Mouse (Mus musculus) heart, postnatal 14 days (tissue): ENCODE data around the gene Banf2. TPM values are rescaled to one million over a fixed set of nuclear protein-coding genes. Genes with fewer than 3 reads are reported as not detected.

Experiments used
- DNase-seq, 2 experiments: peaks; one replicate each; pipeline ENCODE4 v3.0.0; 2021 to 2022
- intact Hi-C: fragments of 180-260 bp; cut with DNase I; formaldehyde crosslinking; loops from one replicate; pipeline ENCODE4 v1.15.1; 2025
- total RNA-seq, 2 experiments: library from RNA; stranded (reverse); gene quantifications; 2 replicates each; pipeline ENCODE4 v1.2.3; 2021

The Banf2 gene
- total RNA-seq, 2 experiments from 2014 or later = not detected

DNA sequence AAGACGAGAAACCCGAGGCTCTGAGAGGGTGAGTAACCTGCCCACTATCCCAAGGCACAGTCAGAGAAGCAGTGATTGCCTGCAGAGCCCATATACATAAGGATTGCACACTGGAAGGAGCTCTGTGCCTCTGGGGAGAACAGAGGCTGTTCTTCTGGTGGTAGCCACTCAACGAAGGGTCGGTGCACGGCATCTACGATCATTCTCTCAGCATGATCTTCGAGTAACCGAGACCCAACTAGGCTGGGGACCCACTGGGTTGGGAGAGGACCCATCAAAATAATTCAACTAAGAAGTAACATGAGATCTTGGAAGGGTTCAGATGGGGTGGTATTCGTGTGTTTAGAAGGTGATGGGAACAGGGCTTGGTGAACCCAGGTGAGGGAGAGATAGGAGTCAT lies 17.0 kb upstream of the Banf2 start:
- no peak for DNase-seq
- intact Hi-C loops = loop anchor here (10.0 kb wide), 1 partner anchor 149 kb away; no protein-coding TSS in a partner anchor

DNA sequence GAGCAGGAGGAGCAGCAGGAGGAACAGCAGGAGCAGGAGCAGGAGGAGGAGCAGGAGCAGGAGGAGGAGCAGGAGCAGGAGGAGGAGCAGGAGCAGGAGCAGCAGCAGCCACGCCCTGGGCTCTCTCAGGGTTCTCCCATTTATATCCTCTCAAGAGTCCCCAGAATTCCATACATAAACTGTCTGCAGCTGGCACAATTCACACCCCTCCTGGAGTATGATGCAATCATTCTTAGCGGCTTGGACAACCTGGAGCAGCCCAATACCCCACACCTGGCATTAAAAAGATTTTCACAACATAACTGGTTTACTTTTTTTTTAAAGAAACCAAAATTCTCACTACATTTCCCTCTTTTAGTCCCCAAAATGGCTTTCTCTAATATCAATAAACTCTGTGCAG lies 12.9 kb upstream of the Banf2 start:
- intact Hi-C loops = loop anchor here (10.0 kb wide), 1 partner anchor 145 kb away; no protein-coding TSS in a partner anchor
- no peak for DNase-seq

DNA sequence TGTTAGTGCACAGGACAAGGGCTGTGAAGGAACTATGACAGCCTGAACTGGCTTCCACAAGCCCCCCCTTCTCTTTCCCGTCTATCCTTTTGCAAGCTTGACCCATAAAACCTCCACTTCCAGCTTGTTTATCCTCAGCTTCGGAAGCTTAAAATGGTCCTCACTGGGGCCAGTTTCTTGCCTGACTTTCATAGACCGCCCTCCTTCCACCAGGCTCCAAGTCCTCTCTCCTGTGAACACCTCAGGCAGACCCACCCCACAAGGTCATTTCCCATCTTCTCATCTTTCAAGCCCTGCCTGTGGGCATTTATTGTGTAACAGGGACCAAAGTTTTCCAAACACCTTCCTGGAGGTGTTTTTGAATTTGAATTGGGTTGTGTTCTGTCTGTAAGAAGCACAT lies 10.4 kb upstream of the Banf2 start:
- intact Hi-C loops = no loop called here

DNA sequence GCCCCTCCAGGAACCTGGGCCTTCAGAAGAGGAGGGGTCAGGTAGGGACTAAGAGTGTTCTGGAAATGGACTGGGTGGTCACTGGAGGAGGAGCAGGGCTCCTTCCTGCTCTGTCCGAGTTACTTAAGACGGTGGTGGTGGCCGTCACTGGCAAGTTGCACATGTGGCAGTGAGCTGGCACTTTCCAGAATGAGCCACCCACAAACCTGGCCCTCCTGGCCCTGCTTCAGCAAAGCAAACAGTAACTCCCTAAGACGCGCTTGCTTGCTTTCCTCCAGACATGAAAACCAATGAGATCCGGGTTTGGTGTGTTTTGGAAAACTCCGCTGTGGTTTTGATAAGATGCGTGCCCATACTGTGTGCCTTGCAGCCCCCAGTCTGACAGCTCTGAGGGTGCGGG lies 7.5 kb upstream of the Banf2 start:
- DNase-seq = no peak
- intact Hi-C loops = no loop called here

More for the DNA sequence above, 10.4 kb upstream of the Banf2 start:
- DNase-seq = no peak

DNA sequence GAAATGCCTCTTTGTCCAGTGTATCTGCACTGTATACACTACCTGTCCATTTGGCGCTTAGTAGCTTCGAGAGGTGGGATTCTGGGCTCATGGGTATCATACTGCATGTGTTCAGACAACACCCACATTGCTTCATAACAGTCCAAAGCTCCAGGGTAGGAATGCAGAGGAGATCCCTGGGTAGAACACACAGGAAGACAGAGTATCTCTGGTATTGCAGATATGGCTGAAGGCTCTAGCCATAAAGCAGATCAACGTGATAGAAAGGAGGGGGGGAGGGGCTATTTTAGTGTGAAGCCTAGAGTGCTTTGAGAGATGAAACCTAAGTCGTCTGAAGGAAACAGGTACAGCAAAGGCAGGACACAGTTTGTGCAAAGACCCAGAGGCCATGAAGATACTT lies 6.4 kb upstream of the Banf2 start:
- intact Hi-C loops = no loop called here
- no peak for DNase-seq

DNA sequence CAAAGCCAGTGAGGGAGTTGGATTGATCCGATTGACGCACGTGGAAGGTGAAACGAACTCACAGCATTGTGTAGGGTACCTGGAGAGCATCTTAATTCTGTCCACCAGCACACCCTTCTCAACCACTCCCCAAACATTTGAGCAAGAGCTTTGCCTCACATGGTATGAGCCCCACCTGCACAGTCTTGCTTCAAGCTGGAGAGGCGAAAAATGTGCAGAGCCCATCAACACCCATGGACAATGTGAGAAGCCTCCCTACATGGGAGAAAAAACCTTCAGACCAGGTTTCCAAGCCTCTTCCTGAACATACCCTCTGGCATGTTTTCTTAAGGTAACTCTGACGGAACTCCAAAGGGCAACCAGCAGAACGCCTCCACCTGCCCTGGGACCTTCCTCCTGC lies 2.1 kb upstream of the Banf2 start:
- no peak for DNase-seq
- intact Hi-C loops = no loop called here

DNA sequence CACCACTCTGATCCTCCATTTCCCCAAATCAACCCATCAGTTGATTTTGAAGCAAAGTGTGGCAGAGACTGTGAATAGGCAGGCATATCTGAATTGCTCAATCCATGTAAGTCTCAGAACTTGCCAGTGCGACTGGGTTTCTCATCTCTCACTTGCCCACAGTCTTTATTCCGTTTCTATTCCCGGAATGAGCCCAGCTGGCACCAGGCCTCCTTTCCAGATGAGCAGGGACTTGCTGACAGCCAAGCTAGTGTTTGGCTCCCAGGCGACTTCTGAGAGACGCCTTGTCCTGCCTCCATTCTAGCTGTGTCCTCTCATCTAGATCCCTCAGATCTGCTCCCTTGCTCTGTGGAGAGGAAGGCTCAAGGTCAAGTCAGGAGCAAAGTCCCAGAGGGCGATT lies 11.9 kb downstream of the Banf2 start:
- DNase-seq = peak; percentile 48 to 62
- intact Hi-C loops = no loop called here

DNA sequence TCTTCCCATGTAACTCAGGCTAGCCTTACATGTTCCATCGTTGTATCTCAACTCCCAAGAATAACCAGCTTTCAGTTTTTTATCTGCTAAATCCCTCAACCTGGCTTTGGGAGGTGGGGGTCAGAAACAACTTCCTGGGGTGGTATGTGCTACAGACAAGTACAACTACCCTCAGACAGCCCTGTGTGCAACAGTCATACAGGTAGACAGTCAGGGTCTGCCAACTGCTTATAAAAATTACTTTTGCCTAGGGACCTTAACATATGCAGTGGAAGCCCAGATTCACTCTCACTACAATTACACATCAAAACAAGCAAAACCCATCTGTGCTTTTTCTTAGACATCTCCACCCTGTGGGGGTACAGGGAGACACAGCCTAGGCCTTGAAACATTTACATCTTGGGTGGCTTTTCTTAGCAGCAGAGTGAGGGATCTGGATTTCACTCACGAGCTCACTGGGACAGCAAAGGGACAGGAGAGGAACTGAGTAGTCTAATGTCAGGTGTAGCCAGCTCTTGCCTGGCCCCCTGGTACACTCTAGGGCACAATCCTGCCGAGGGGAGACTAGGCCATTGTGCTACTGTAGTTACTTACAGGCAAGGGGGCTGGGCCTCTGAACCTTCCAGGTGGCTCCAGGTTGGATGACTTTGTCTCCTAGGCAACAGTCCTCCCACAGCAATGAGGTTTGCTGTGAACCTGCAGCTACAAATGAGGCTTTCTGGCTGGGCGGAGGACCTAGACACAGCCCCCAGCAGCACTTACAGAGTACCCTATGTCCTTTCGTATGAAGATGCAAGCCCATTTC lies 13.1 kb downstream of the Banf2 start:
- DNase-seq = no peak
- intact Hi-C loops = no loop called here

DNA sequence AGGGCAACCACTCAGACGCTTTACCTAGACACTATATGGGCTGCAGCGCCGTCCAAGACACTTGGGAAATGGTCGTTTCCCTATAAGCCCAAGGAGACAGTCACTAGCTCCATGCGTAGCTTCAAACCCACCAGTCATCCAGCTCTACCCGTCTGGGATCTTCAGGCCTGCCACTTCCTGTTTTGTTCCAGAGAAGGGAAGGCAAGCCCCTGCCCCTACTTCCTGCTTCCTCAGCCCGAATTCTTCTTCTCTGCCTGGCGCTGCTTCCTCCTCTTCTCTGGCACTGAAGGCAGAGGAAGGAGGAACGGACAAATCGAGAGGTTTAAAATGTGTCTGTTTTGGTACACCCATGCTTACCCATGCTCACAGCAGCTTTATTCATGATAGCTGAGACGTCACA lies 14.1 kb downstream of the Banf2 start:
- no peak for DNase-seq
- intact Hi-C loops = no loop called here

DNA sequence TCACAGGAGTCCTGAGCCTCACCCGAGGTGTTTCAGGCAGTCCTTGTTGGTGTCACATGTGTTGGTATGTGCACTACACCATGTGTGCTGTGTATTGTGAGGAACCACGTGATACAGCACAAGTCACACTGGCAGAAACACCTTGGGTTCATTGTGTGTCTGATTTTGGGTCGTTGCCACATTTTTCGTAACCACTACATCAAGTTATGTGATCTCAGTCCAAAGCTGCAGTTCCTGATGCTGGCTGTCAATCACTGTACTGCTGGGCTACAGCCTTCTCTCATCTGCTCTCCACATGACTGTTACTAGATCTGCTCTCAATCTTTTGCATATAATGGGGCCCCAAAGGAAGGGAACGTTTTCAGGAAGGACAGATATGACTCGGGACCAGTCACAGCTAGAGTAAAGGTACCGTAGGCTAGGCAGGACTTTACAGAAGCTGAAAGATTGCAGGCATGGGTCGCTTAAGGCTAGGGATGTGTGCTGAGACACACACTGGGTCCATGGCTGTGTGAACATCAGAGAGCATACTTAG lies 17.4 kb downstream of the Banf2 start:
- no peak for DNase-seq
- intact Hi-C loops = no loop called here

DNA sequence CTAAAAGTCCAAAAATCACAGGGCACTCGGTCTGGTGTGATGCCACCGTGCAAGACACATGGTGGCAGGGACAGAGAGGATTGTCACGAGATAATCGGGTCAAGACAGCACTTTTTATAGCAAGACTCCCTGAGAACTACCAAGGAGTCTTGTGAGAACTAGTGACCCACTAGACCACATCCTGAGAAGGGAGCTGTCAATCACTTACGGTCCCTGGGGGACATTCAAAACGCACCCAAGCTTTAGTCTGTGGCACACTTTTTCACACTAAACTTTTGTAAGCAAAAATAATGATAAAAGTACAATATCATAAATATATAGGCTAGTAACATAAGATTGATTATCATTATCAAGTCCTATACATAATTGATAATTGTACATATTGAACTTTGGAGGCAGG lies 18.0 kb downstream of the Banf2 start:
- intact Hi-C loops = no loop called here
- DNase-seq = no peak

DNA sequence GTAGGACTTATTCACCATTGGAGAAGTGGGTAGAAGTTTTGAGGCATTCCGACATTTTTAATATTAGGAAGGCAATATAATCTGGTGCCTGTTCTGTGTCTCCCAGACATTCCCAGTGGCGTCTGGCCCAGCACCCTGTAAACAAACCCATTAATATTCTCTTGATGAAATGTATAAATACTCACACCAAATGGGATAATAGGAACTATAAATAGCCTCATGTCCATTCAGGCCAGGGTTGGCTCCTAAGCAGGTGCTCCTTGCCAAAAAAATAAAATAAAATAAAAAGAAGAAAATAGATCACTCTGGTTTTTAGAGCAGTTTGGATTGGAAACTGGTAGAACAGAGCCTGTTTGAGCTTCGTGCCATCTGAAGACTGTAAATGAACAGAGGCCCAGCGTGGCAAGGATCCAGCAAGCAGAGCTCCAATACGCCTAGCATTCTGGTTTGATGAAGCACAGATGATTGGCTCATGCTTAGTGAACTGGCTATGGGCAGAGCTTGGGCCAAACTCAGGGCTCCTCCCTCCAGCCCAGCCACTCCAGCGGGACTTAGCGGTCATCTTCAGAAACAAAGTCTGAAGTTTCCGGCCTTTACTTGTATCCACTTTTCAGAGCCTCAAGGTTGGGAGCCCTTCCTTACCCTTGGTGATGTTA lies 19.7 kb downstream of the Banf2 start:
- peak; percentile 45 to 66 for DNase-seq
- intact Hi-C loops = no loop called here

DNA sequence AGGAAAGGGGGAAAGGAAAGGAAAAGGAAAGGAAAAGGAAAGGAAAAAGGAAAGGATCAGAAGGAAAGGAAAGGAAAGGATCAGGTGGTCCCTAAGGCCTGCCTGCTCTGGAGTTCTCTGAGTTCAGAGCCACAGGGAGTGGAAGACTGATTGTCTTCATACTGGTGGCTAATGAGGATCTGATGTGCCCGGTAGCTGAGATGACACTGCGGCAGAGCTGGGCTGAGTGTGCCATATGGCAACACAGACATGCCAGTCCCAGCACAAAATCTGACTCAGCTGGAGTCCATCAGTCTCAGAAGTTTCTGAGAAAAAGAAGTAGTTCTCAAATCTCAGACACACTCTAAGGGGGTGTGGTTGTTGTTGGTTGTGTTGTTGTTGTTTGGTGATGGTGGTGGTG lies 24.9 kb downstream of the Banf2 start:
- no peak for DNase-seq
- intact Hi-C loops = no loop called here

DNA sequence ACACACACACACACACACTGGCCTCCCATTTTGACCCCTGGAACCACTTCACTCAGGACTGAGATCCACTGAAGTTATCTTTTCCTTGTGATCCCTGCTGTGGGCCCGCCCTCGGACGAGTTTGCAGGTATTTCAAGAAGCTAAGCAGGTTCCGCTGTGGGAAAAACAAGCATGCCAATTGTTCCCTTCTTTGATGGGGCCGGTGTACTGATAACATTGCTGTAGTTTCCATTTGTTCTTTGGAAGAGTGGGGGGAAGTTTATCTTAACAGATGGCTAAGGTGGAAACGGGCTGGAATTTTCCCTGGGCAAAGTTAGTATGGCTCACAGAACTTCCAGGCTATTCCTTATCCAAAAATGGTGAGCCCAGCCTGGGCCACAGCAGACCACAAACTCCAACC lies 28.8 kb downstream of the Banf2 start:
- DNase-seq = no peak
- intact Hi-C loops = no loop called here

DNA sequence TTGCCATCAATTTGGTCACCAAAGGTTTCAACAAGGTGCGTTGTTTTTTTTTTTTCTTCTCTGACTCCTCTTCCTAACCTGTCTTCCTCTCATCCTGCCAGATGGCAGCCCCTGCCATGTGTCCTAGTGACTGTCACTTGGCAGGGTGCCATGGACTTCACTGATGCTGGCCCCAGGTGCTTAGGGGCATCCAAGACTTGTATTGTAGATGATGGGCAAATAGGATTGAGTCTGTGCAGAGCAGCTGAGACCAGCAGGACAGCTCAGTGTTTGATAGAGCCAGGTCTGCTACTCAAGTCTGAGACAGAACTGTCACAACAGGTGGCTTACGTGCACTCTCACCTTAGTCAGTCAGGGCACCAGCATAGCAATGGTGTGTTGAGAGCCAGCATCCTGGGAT lies 32.6 kb downstream of the Banf2 start:
- intact Hi-C loops = no loop called here
- no peak for DNase-seq

DNA sequence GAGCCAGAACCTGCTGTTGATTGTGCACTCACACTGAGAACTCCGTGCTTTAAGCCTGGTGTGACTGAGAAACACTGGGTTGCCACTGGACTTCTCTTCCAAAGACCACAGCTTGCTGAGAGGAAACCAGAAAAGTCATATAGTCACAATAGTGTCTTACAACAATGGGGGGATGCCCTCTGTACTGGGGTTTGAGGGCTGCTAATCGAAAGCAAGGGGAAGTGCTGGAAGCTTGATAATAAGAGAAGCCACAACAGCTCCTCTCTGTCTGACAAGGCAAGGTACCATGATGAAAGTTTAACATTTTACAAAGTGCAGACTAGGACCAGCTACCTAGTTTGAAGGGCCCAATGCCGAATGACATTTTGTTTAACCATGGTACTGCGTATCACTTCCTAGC lies 36.8 kb downstream of the Banf2 start:
- no peak for DNase-seq
- intact Hi-C loops = no loop called here

DNA sequence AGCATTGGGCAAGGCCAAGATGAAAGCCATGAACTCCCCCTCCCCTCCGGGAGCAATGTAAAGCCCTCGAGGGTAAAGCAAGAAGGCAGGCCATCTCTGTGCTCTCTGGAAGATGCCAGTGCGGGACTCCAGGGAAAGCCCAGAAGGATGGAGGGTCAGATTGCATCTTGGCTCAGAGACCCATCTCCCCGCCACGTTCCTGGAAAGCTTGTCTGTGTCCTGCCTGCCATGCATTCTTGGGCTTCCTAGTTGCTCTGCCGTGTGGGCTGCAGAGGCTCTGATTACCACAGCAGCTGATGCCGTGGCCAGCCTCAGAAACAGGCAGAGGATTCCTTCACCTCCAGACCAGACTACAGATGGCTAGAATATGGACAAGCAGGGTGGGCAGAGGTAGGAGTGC lies 37.6 kb downstream of the Banf2 start:
- no peak for DNase-seq

DNA sequence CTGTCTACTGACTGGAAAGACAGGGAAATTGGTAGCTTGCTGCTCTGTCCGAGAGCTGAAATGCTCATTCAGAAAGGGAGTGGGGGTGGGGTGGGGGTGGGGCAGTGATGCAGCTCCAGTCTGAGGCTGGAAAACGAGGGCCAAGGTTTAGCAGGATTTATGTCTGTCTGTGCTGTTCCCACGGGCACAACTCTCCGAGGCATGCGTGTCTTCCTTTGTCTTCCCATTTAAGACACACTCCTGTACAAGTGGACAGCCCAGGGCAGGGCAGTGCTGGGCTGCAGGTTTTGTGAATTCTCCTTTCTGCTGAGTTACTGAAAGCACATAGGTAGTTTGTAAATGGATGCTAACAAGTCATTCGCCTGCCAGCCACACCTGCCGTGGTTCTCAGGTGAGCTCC lies 39.8 kb downstream of the Banf2 start:
- intact Hi-C loops = no loop called here
- no peak for DNase-seq

More for the DNA sequence above, 37.6 kb downstream of the Banf2 start:
- intact Hi-C loops = no loop called here

DNA sequence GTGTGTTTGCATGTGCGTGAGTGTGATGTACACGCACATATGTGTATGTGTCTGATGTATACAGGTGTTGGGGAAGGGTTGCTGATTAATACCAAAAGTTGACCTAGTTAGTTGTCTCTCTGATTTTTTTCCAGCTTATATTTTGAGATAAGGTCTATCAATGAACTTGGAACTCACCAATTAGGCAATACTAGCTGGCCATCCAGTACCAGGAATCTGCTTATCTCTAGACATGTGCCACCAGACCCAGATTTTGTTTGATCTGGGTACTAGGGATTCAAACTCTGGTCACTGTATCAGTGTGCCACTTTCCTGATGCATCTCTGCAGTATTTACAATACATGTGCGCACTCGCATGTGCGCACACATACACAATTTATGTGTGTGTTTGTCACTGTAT lies 41.2 kb downstream of the Banf2 start:
- no peak for DNase-seq
- intact Hi-C loops = no loop called here

DNA sequence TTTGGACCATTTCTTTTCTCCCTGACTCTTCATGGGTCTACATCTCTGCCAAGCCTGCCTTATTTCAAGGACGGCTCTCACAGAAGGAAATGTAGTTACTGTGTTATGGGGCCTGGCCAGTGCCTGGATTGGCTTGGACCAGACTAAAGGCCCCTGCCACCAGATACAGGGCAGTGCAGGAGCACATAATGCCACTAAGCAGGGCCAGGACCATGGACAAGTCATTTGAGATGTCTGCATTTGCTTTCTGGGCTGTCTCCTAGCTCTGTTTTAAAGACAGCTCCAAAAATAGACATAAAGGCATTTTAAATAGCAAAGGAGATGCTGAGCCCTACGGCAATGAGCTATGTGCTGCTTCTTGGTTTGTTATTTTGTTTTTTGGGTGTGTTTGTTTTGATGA lies 43.8 kb downstream of the Banf2 start:
- no peak for DNase-seq
- intact Hi-C loops = no loop called here

DNA sequence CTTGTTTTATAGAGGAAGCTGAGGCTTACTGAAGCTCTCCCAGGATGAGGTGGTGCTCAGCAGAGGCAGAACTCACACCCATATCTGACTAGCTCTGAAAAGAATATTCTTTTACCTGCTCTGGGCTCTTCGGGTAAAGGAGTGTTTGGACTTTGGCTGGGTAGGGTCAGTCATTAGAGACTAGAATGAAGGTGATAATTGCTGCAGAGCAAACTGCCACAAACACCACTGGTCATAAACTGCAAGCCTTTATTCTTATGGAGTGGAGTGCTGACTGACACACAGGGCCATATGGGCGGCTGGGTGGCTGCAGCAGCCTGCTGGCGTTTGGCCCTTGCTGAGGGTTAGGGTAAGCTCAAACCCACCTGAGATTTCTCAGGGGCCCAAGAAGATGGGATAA lies 46.0 kb downstream of the Banf2 start:
- intact Hi-C loops = no loop called here

More for the DNA sequence above, 46.0 kb downstream of the Banf2 start:
- DNase-seq = no peak
